In the genomic region with DNA sequence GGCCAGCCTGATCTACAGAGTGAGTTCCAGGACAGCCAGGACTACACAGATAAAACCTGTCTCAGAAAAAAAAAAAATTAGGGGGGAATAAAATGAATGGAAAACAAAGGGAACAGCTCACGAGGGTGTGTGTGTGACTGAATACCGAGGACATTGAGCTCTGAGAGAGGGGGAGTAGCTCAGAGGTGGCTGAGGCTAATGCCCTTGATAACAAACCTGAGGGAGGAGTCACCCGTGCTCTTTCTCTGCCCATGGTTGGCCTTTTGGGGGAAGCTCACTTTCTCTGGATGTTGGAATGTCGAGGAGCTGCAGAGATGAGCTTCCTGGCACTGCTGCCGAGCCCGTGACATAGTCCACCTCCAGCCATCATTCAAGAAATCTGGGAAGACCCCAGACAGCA, we compare ENCODE assay signal across 1 mouse cellular context.
TF ChIP-seq lines count a peak whose summit lies in the region.

No protein-coding gene starts in this region.

TF ChIP-seq in CH12.LX, 34 proteins besides CTCF, POLR2A, EP300 and RAD21:
- no peak for TF ChIP-seq TBP (conservative IDR thresholded peaks at IDR 0.05; ENCODE audit: low read depth, low read length)
- TF ChIP-seq RCOR1 (conservative IDR thresholded peaks at IDR 0.05; ENCODE audit: low read depth, low read length), result no peak
- no peak for TF ChIP-seq PAX5 (IDR thresholded peaks at IDR 0.05; ENCODE audit: low read length)
- TF ChIP-seq BHLHE40 (IDR thresholded peaks at IDR 0.05; ENCODE audit: low read depth, low read length), result no peak
- no peak for TF ChIP-seq MYC (IDR thresholded peaks at IDR 0.05; ENCODE audit: low read depth, low read length)
- TF ChIP-seq NRF1 (IDR thresholded peaks at IDR 0.05; ENCODE audit: low read depth, low read length), result no peak
- TF ChIP-seq NELFE (IDR thresholded peaks at IDR 0.05; ENCODE audit: low read depth, low read length), result no peak
- TF ChIP-seq ZMIZ1 (IDR thresholded peaks at IDR 0.05; ENCODE audit: low read depth, low read length), result no peak
- TF ChIP-seq CHD1 (IDR thresholded peaks at IDR 0.05; ENCODE audit: low read depth, low read length), result no peak
- no peak for TF ChIP-seq ETS1 (conservative IDR thresholded peaks at IDR 0.05; ENCODE audit: low read depth, low read length)
- no peak for TF ChIP-seq IRF4 (IDR thresholded peaks at IDR 0.05; ENCODE audit: low read depth, low read length)
- TF ChIP-seq ELF1 (IDR thresholded peaks at IDR 0.05; ENCODE audit: low read depth, low read length), result no peak
- no peak for TF ChIP-seq JUN (IDR thresholded peaks at IDR 0.05; ENCODE audit: insufficient read depth, low read depth, low read length)
- TF ChIP-seq SIN3A (IDR thresholded peaks at IDR 0.05; ENCODE audit: low read length), result no peak
- no peak for TF ChIP-seq MEF2A (IDR thresholded peaks at IDR 0.05; ENCODE audit: borderline replicate concordance, low read depth, low read length)
- TF ChIP-seq HCFC1 (IDR thresholded peaks at IDR 0.05; ENCODE audit: low read depth, low read length), result no peak
TF ChIP-seq in CH12.LX: peak in this region for 0.
